Mouse (Mus musculus) ES-Bruce4 (cell line): ENCODE measurements around the gene Sphk2.
A peak's percentile ranks its signal among the peaks of the same experiment; 100 is the strongest.

Source experiments
- CTCF ChIP-seq: IDR thresholded peaks from one replicate; pipeline ENCODE4 v1.8.1; 2011; ENCODE audit warnings: low read depth, low read length
- EP300 ChIP-seq: IDR thresholded peaks from 2 replicates; pipeline ENCODE4 v1.6.1; 2011; ENCODE audit warnings: low read depth, low read length; ENCODE audit not compliant: insufficient read depth
- POLR2A ChIP-seq: IDR thresholded peaks from one replicate; pipeline ENCODE4 v1.8.1; 2011; ENCODE audit warnings: low read length; ENCODE audit not compliant: insufficient read depth

DNA sequence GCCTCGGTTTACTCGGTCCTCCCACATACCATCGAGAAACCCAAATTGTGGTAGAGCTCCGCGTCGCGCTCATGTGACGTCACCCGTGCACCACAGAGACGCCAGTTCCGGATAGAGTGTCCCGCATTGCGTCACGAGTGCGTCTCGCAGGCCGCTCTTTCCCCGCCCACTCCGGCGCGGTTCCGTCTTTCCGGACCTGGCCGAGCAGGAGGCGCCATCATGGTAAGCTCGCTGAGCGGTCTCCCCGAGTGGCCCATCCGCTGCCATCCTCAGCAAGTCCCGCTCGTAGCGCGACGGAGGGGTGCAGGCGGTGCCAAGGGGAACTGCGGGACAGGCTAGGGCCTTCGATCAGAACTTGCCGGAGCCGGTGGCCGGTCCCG is at the start of gene Sphk2:
- TF ChIP-seq POLR2A = peak; percentile 83
- no peak for TF ChIP-seq CTCF
- peak; percentile 85 for TF ChIP-seq EP300
